Mouse (Mus musculus) limb, embryonic 15.5 days (tissue): ENCODE measurements at regions not wholly inside any gene's neighbourhood (a gene's known extent, or its start where the extent isn't known, plus 50 kb on each side); places are given as distances from the start of the nearest gene placed in this dataset.

Experiments used
- ATAC-seq: fragments of 200-750 bp; cut with Nextera tagmentation; 2 replicates; pipeline ENCODE4 v1.8.0; 2017; ENCODE audit warnings: low read depth, moderate TSS enrichment; ENCODE audit not compliant: insufficient number of reproducible peaks, low FRiP score, low TSS enrichment
- H3K27ac ChIP-seq: fragments of 300-500 bp; sonication (generic); 2 replicates; pipeline ENCODE4 v1.5.1; 2015; ENCODE audit warnings: moderate library complexity, mild to moderate bottlenecking, inconsistent platforms
- H3K27me3 ChIP-seq: fragments of 300-500 bp; sonication (generic); 2 replicates; pipeline ENCODE4 v1.6.1; 2015; ENCODE audit warnings: inconsistent platforms
- H3K36me3 ChIP-seq: fragments of 300-500 bp; sonication (generic); 2 replicates; pipeline ENCODE4 v1.6.1; 2015; ENCODE audit warnings: inconsistent platforms
- H3K4me1 ChIP-seq: fragments of 300-500 bp; sonication (generic); 2 replicates; pipeline ENCODE4 v1.6.1; 2015; ENCODE audit warnings: inconsistent platforms
- H3K4me2 ChIP-seq: fragments of 300-500 bp; sonication (generic); 2 replicates; pipeline ENCODE4 v1.6.1; 2015; ENCODE audit warnings: mild to moderate bottlenecking, inconsistent platforms
- H3K4me3 ChIP-seq: fragments of 300-500 bp; sonication (generic); 2 replicates; pipeline ENCODE4 v1.5.1; 2015; ENCODE audit warnings: mild to moderate bottlenecking, inconsistent platforms
- H3K9ac ChIP-seq: fragments of 300-500 bp; sonication (generic); 2 replicates; pipeline ENCODE4 v1.6.1; 2015; ENCODE audit warnings: inconsistent platforms
- H3K9me3 ChIP-seq: fragments of 300-500 bp; sonication (generic); 2 replicates; pipeline ENCODE4 v1.6.1; 2016; ENCODE audit warnings: inconsistent platforms
- WGBS: fragments of 180-500 bp; shearing (Covaris S2); methylation state at CpG from one replicate; pipeline ENCODE4 v1.1.7; 2015; 5-methylcytosine and 5-hydroxymethylcytosine counted together

DNA sequence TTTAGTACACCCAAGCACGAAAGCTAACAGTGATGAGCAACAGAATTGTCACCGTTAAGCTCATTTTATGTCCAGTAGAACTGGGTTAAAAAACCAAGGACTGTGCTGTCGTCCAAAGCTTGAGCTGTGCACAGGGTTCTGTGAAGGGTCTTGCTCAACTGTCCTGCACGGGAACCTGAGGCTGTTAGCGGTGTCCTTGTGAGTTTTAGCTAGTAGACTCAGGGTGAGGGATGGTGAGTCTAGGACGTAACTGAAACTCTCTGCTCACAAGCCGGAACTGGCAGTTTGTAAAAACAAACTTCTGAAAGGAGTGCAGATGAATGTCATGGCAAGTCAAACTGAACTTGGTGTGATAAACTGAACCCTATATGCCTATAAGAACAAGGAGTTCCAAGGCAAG is 95.6 kb downstream of the 1700020N01Rik start:
- Histone ChIP-seq H3K4me3 (no peak overlapping the region), H3K36me3 (no peaks in the 10 kb centered on the region), H3K4me1 (no peaks in the 10 kb centered on the region), H3K27ac (no peak overlapping the region), H3K9me3 (no peaks in the 10 kb centered on the region), H3K4me2 (no peak overlapping the region), H3K9ac (no peak overlapping the region), H3K27me3 (no peaks in the 10 kb centered on the region)
- ATAC-seq, result no peak
- WGBS, result 82% methylated on average over 7 of the region's 7 CpGs

DNA sequence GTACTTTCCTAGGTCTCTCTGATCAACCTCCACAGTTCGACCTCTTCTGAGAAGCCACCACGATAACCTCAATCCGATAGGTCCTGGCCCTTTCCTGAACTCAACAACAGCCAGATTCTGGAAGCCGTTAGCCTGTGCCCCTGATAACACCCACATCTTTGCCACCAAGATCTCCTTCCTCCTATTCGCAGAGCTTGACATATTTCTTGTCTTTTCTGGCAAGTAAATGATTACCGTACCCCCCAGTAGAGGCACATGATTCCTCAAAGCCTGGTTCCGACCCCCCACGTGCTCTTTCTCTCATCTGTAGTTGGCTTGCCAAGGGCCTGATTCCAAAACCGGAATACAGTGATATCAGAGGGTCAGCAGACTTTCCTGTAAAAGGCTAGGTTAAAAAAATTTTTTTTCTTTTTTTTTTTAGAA is 96.9 kb downstream of the 1700020N01Rik start:
- Histone ChIP-seq H3K27ac (no peak overlapping the region), H3K27me3 (no peaks in the 10 kb centered on the region), H3K4me1 (no peaks in the 10 kb centered on the region), H3K4me3 (no peak overlapping the region), H3K36me3 (no peaks in the 10 kb centered on the region), H3K4me2 (no peak overlapping the region), H3K9ac (no peak overlapping the region), H3K9me3 (no peaks in the 10 kb centered on the region)
- ATAC-seq, result no peak
- WGBS, result 82% methylated on average over 9 of the region's 9 CpGs

DNA sequence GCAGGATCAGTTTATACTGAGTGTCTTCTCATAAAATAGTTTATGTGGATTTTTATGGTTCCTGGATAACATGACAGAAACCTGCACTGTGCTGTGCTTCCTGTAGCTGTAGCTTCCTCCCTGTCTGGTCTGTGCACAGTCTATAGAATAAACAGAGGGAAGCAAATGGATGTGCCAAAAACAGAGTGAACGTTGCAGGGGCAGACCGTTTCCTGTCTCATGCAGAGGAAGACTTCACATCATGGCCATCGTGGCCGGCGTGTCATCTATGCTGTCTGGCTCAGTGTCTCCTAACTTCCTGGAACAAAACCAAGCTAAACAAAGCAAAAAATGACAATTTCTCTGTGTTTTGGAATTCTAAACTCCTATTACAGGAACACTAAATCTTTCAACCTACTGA is 102.2 kb downstream of the 1700020N01Rik start:
- 0 out of 2 replicates have a peak overlapping the region, but pooled peaks have one; percentile 54 for H3K27ac ChIP-seq
- peak; percentile 69; the same call in 1 of the 2 replicates for ATAC-seq
- no peak overlapping the region for H3K4me3 ChIP-seq
- H3K4me2 ChIP-seq, result no peak overlapping the region
- no peaks in the 10 kb centered on the region for H3K27me3 ChIP-seq
- 38% methylated on average over 5 of the region's 5 CpGs for WGBS
- H3K4me1 ChIP-seq, result no peaks in the 10 kb centered on the region
- no peaks in the 10 kb centered on the region for H3K36me3 ChIP-seq
- H3K9ac ChIP-seq, result no peak overlapping the region
- H3K9me3 ChIP-seq, result no peaks in the 10 kb centered on the region

DNA sequence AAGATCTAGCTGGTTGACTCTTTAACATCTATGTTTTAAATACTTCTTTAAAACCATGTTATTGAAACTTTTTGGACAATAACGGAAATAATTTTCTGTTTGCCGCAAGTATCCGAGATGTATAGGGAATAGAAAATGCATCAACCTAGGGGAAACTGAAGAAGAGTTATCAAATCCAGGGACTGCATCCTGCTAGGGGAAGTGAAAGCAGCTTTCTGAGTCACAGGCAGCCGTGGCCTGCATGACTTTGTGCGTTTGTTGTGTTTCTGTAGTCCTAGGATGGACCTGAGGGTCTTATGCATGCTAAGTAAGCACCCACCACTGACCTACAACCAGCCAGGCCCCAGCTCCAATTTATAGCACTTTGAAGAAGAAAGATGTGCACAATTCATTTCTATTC is 103.7 kb downstream of the 1700020N01Rik start:
- Histone ChIP-seq H3K4me2 (no peak overlapping the region), H3K27ac (no peak overlapping the region), H3K27me3 (no peaks in the 10 kb centered on the region), H3K4me3 (no peak overlapping the region), H3K36me3 (no peaks in the 10 kb centered on the region), H3K9ac (no peak overlapping the region), H3K9me3 (no peaks in the 10 kb centered on the region), H3K4me1 (no peaks in the 10 kb centered on the region)
- no peak for ATAC-seq
- 89% methylated on average over 5 of the region's 5 CpGs for WGBS

DNA sequence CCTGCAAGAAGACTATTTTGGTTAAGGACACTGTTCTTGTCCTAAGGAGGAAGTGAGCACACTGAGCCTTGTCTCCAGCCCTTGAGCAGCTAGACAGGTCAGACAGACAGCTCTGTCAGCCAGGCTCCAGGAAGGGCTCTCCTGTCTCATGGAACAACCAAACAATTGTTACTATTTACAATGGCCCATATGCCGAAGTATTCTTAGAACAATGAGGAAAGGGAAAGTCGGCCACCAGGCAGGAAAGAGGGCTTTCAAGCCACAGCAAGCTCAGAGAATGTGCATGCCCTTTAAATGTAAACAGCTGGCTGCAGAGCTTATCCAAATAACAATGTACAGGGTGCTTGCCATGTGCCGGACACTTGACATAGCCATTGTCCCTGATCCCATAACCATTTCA is 108.6 kb downstream of the 1700020N01Rik start:
- ATAC-seq, result no peak
- Histone ChIP-seq H3K4me1 (no peaks in the 10 kb centered on the region), H3K4me3 (no peak overlapping the region), H3K36me3 (no peaks in the 10 kb centered on the region), H3K9ac (no peak overlapping the region), H3K27me3 (no peaks in the 10 kb centered on the region), H3K27ac (no peak overlapping the region), H3K9me3 (no peaks in the 10 kb centered on the region), H3K4me2 (no peak overlapping the region)
- 65% methylated on average over 3 of the region's 3 CpGs for WGBS

DNA sequence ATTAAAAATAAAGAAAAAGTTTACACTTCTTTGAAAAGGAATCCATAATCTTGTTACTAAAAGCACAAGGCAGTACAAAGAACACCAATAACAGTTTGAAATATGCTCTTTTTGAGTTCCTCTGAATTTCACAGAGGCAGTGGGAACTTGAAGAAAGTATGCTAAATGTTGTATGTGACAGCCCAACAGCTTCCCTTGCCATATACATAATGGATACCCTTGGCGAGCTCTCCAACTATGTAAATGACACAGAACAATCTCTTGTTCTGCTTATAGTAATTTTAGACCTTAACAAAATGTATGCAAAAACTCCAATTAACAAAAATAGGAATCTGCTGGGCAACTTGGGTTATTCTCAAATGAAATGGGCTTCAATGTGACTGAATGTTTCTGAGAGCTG is 109.2 kb downstream of the 1700020N01Rik start:
- no peak for ATAC-seq
- H3K4me3 ChIP-seq, result no peak overlapping the region
- no peak overlapping the region for H3K27ac ChIP-seq
- no peaks in the 10 kb centered on the region for H3K36me3 ChIP-seq
- WGBS, result 63% methylated on average over 1 of the region's 1 CpGs
- no peaks in the 10 kb centered on the region for H3K9me3 ChIP-seq
- no peaks in the 10 kb centered on the region for H3K4me1 ChIP-seq
- H3K27me3 ChIP-seq, result no peaks in the 10 kb centered on the region
- no peak overlapping the region for H3K9ac ChIP-seq
- no peak overlapping the region for H3K4me2 ChIP-seq

DNA sequence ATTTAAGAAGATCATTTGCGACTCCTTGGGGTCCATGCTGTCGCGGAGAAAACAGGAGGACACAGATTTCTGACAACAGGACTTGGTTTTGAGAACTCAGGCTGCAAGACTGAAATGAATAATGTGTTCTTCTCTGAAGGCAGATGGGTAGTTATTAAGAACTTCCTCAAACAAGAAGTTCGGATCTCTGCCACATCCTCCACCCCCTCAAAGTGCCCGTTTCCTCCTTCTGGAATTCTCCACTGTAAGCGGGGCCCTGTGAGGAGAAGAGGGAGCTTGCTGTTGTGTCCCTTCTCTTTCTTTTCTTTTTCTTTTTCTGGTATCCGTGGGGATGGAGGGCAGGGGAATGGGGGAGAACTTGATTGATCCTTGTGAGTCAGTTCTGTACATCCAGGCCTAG is 118.9 kb downstream of the 1700020N01Rik start:
- no peak for ATAC-seq
- WGBS, result 75% methylated on average over 7 of the region's 7 CpGs
- Histone ChIP-seq H3K4me1 (no peaks in the 10 kb centered on the region), H3K9me3 (no peaks in the 10 kb centered on the region), H3K36me3 (no peaks in the 10 kb centered on the region), H3K4me3 (no peak overlapping the region), H3K27me3 (no peaks in the 10 kb centered on the region), H3K9ac (no peak overlapping the region), H3K27ac (no peak overlapping the region), H3K4me2 (no peak overlapping the region)

DNA sequence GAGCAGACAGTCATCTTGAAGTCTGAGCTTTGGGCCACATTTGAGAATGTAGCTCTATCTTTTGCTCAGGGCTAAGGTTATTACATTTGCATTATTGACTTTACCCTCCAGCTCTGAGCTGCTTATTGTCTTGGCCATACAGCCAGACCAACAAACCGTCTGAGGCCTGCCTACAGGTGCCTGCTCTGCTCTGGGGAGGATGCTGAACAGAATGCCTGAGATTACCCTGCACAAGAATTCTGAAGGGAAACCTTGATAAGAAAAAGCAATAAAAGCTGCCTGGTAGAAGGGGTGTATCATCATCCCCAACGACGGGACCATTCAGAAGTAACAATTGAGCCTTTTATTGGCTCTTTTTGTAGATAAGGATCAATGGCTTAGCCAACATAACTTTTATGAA is 119.9 kb downstream of the 1700020N01Rik start:
- no peaks in the 10 kb centered on the region for H3K36me3 ChIP-seq
- H3K9me3 ChIP-seq, result no peaks in the 10 kb centered on the region
- H3K9ac ChIP-seq, result no peak overlapping the region
- ATAC-seq, result no peak
- H3K4me3 ChIP-seq, result no peak overlapping the region
- no peaks in the 10 kb centered on the region for H3K4me1 ChIP-seq
- 44% methylated on average over 3 of the region's 3 CpGs for WGBS
- H3K27me3 ChIP-seq, result no peaks in the 10 kb centered on the region
- H3K4me2 ChIP-seq, result no peak overlapping the region
- no peak overlapping the region for H3K27ac ChIP-seq

DNA sequence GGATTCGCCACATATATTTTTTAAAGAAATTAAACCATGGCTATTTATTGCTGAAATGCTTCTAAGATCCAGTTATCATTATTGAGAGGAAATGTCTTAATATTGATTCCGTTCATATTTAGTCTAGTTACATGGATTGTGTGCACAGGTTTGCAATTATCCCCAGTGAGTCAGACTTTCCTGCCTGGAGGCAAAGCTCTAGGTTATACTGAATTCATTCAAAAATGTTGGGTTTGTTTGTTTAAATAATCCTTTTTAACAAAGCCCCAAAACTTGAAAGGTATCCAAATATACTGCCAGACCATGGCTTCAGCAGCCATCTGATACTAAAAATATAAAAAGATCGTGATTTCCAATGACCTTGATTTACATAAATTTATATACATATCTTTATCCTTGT is 122.5 kb downstream of the 1700020N01Rik start:
- Histone ChIP-seq H3K9me3 (no peaks in the 10 kb centered on the region), H3K9ac (no peak overlapping the region), H3K36me3 (no peaks in the 10 kb centered on the region), H3K4me1 (no peaks in the 10 kb centered on the region), H3K27ac (no peak overlapping the region), H3K4me3 (no peak overlapping the region), H3K27me3 (no peaks in the 10 kb centered on the region), H3K4me2 (no peak overlapping the region)
- no peak for ATAC-seq
- 62% methylated on average over 3 of the region's 3 CpGs for WGBS

DNA sequence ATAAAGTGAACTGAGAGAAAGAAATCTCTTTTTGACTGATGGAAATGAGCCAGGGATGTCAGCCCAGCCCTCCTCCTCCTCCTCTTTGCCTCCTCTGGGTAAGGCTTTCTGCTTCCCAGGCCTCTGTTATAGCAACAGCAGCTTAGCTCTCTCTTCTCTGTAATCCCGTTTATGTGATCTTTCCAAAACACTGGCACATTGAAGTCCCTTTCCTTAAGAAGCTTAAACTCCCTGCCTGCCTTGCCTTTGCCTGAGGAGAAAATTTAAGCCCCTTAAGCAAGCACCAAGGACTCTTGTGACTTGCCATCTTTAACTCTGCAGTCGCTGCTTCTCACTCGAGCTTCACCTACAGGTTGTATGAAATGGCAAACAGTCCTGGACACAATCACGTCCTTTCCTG is 125.2 kb downstream of the 1700020N01Rik start:
- no peak overlapping the region for H3K4me3 ChIP-seq
- no peaks in the 10 kb centered on the region for H3K36me3 ChIP-seq
- no peaks in the 10 kb centered on the region for H3K4me1 ChIP-seq
- no peak overlapping the region for H3K27ac ChIP-seq
- H3K4me2 ChIP-seq, result no peak overlapping the region
- H3K9ac ChIP-seq, result no peak overlapping the region
- ATAC-seq, result no peak
- no peaks in the 10 kb centered on the region for H3K27me3 ChIP-seq
- 65% methylated on average over 4 of the region's 4 CpGs for WGBS
- no peaks in the 10 kb centered on the region for H3K9me3 ChIP-seq

DNA sequence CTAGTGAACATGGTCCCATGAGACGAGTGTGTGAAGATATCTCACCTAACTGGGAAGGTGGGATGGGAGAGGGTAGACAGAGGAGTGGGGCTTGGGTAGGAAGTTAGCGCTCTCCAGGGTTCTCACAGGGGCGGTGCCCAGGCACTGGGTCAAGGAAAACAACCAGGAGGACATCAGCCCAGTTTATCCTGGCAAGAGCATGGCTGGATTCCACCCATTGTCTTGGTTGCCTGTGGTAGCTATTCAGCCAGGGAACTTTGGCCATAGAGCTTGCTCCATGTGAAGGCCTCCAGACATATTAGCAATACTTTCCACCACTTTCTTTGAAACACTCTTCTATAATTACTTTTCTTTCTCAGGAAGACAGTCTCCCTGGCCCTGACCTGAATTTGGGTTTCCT is 131.4 kb downstream of the 1700020N01Rik start:
- 88% methylated on average over 3 of the region's 3 CpGs for WGBS
- Histone ChIP-seq H3K4me3 (no peak overlapping the region), H3K4me1 (no peaks in the 10 kb centered on the region), H3K9me3 (no peaks in the 10 kb centered on the region), H3K9ac (no peak overlapping the region), H3K27ac (no peak overlapping the region), H3K4me2 (no peak overlapping the region), H3K36me3 (no peaks in the 10 kb centered on the region), H3K27me3 (no peaks in the 10 kb centered on the region)
- no peak for ATAC-seq

DNA sequence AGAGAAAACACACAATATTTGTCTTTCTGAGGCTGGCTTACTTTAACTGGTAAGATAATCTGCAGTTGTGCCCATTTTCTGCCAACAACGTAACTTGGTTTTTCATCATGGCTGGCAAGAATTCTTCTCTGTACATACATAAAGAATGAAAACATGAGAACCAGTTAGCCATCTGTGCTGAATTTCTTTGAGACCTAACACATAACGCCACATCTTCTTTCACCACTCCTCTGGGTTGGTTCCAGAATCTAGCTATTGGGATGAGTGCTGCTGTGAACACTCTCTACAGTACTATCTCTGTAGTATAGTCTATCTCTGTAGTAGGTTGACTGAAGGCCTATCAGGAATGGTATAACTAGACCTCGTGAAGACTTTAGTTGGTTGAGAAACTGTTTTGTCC is 132.1 kb downstream of the 1700020N01Rik start:
- H3K27me3 ChIP-seq, result no peaks in the 10 kb centered on the region
- no peaks in the 10 kb centered on the region for H3K9me3 ChIP-seq
- H3K4me3 ChIP-seq, result no peak overlapping the region
- no peak overlapping the region for H3K9ac ChIP-seq
- H3K4me1 ChIP-seq, result no peaks in the 10 kb centered on the region
- H3K4me2 ChIP-seq, result no peak overlapping the region
- WGBS, result 78% methylated on average over 3 of the region's 3 CpGs
- no peak overlapping the region for H3K27ac ChIP-seq
- H3K36me3 ChIP-seq, result no peaks in the 10 kb centered on the region
- ATAC-seq, result no peak

DNA sequence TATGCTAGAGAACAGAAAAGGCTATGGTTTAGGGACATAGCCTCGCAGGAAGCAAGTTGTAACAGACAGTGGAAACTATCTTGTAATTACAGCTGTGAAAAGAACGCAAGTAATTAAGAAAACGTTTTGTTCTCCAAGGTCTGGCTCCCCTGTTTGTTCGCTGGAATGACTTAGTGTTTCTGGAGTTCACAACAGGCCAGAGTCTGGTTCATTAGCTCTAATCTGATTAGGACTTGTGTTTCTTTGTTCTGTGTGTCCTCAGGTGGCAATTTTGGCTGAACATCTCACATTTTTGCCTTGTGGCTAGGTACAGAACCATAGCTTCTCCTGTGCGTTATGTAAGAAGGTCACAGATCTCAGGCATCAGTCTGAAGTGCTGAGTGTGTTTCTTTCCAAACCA is 141.7 kb upstream of the Sgk1 start:
- WGBS, result 27% methylated on average over 5 of the region's 5 CpGs

More for the DNA sequence above, 141.7 kb upstream of the Sgk1 start:
- H3K9ac ChIP-seq, result no peak overlapping the region
- no peaks in the 10 kb centered on the region for H3K36me3 ChIP-seq
- H3K4me3 ChIP-seq, result no peak overlapping the region
- no peaks in the 10 kb centered on the region for H3K9me3 ChIP-seq
- ATAC-seq, result no peak
- H3K4me1 ChIP-seq, result no peaks in the 10 kb centered on the region
- H3K27me3 ChIP-seq, result no peaks in the 10 kb centered on the region
- no peak overlapping the region for H3K27ac ChIP-seq
- no peak overlapping the region for H3K4me2 ChIP-seq
